Mouse (Mus musculus) stomach, postnatal 0 days (tissue): ENCODE results near the gene Zfp239.
A peak's percentile ranks its signal among the peaks of the same experiment; 100 is the strongest.

ENCODE experiments used
- CTCF ChIP-seq: IDR thresholded peaks from 2 replicates; pipeline ENCODE4 v1.5.1; 2016; ENCODE audit warnings: antibody characterized with exemption, low read depth, mild to moderate bottlenecking, moderate library complexity
- EP300 ChIP-seq: optimal IDR thresholded peaks from 2 replicates; pipeline ENCODE3; 2016; ENCODE audit warnings: antibody characterized with exemption

DNA sequence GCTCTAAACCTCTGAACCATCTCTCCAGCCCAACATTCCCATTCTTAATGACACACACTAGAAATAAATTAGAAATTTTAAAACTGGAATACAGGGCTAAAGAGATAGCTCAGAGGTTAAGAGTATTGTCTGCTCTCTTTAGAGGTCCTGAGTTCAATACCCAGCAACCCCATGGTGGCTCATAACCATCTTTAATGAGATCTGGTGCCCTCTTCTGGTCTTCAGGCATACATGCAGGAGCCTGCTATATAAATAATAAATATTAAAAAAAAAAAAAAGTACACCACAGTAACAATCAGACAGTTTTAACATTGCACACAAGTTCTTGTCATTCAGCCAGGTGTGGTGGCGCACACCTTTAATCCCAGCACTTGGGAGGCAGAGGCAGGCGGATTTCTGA lies 14.1 kb upstream of the Zfp239 start:
- peak; percentile 23; the same call in 1 of the 2 replicates for TF ChIP-seq CTCF
- TF ChIP-seq EP300: no peak
